Mouse (Mus musculus) heart, postnatal 0 days (tissue): ENCODE measurements around the gene Gcm1. TPM values are rescaled to one million over a fixed set of nuclear protein-coding genes. Genes with fewer than 3 reads are reported as not detected.

Experiments
- ATAC-seq: fragments of 200-750 bp; cut with Nextera tagmentation; 2 replicates; pipeline ENCODE4 v1.8.0; 2017; ENCODE audit warnings: low read depth, moderate number of reproducible peaks, moderate library complexity; ENCODE audit not compliant: insufficient read depth
- DNase-seq: peaks from one replicate; pipeline ENCODE4 v3.0.0-alpha.2; 2016; ENCODE audit warnings: low spot score
- H3K27ac ChIP-seq: fragments of 300-500 bp; sonication (generic); 2 replicates; pipeline ENCODE4 v1.5.1; 2014; ENCODE audit warnings: low read depth, mild to moderate bottlenecking
- H3K27me3 ChIP-seq: fragments of 300-500 bp; sonication (generic); 2 replicates; pipeline ENCODE4 v1.6.1; 2014; ENCODE audit warnings: low read length, mixed read lengths; ENCODE audit not compliant: control insufficient read depth, insufficient read depth
- H3K36me3 ChIP-seq: fragments of 300-500 bp; sonication (generic); replicated peaks from 2 replicates; pipeline ENCODE4 v1.6.1; 2014; ENCODE audit warnings: low read length, mixed read lengths; ENCODE audit not compliant: control insufficient read depth, insufficient read depth
- H3K4me1 ChIP-seq: fragments of 300-500 bp; sonication (generic); 2 replicates; pipeline ENCODE4 v1.6.1; 2014; ENCODE audit warnings: antibody characterized with exemption; ENCODE audit not compliant: control insufficient read depth, insufficient read depth
- H3K4me2 ChIP-seq: fragments of 300-500 bp; sonication (generic); 2 replicates; pipeline ENCODE4 v1.6.1; 2014; ENCODE audit warnings: low read depth, mild to moderate bottlenecking, low read length, moderate library complexity
- H3K4me3 ChIP-seq: fragments of 300-500 bp; sonication (generic); 2 replicates; pipeline ENCODE4 v1.5.1; 2014; ENCODE audit warnings: low read depth, low read length
- H3K9ac ChIP-seq: fragments of 300-500 bp; sonication (generic); replicated peaks from 2 replicates; pipeline ENCODE4 v1.6.1; 2014; ENCODE audit warnings: low read depth, low read length, mixed read lengths
- H3K9me3 ChIP-seq: fragments of 300-500 bp; sonication (generic); replicated peaks from 2 replicates; pipeline ENCODE4 v1.6.1; 2016; ENCODE audit warnings: low read length; ENCODE audit not compliant: control insufficient read depth
- CTCF ChIP-seq: IDR thresholded peaks from 2 replicates; pipeline ENCODE4 v1.5.1; 2016; ENCODE audit warnings: antibody characterized with exemption, control low read depth, low read depth
- EP300 ChIP-seq: IDR thresholded peaks from 2 replicates; pipeline ENCODE4 v1.6.1; 2016; ENCODE audit warnings: antibody characterized with exemption, low read depth
- WGBS: fragments of 180-500 bp; shearing (Covaris S2); extraction: QIAGEN DNeasy Blood & Tissue Kit; methylation state at CpG from one replicate; pipeline ENCODE4 v1.1.7; 2014; 5-methylcytosine and 5-hydroxymethylcytosine counted together
- polyA plus RNA-seq: library from polyadenylated mRNA; unstranded; fragments of >200 nt; fragmentation: Nextera tagmentation; extraction: Ambion mirVana; gene quantifications from 2 replicates; pipeline ENCODE4 v1.2.1, GENCODE M21; 2015
- total RNA-seq: library from RNA; depleted of rRNA; stranded (reverse); fragments of >200 nt; gene quantifications from 2 replicates; pipeline ENCODE4 v1.2.3, GENCODE M21; 2014; ENCODE audit warnings: low replicate concordance; rRNA removed

Gene Gcm1
- total and polyA plus RNA-seq, 2 experiments from 2014 or later = not detected

DNA sequence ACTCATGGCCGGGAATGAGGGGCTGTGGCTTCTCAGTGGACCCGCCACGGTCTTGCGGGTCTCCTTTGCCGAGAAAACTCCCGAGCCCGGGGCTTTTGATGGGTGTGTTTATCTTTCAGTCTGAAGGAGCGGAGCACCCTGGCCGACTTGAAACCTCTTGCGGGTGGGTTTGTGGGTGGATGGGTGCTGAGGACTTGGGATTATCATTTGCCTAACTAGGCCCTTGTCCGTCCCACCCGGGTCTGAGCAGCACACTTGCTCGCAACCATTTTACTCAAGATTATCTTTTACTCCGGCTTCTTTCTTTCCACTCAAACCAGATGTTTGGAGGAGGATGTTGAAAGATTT, 61.8 kb downstream of the Gcm1 start:
- Histone ChIP-seq H3K27ac (peak overlapping the region; percentile 92), H3K4me3 (peak overlapping the region; percentile 92), H3K27me3 (no peaks in the 10 kb centered on the region), H3K36me3 (no peaks in the 10 kb centered on the region), H3K4me2 (peak overlapping the region; percentile 75), H3K9ac (peak overlapping the region; percentile 94), H3K9me3 (no peaks in the 10 kb centered on the region), H3K4me1 (peaks cover 19% of the 10 kb centered on the region)
- WGBS = 1% methylated on average over 14 of the region's 14 CpGs
- TF ChIP-seq EP300 = peak; percentile 51; the same call in 1 of the 2 replicates
- no peak for TF ChIP-seq CTCF
- DNase-seq = peak; percentile 32
- no peak for ATAC-seq

Other genes starting within 250 kb of the Gcm1 start
- gene Elovl5, start 134.6 kb upstream of the Gcm1 start, total RNA-seq = 53.3 and 80.1 TPM in 2 replicates
- 47.1 and 48.4 TPM in 2 replicates for gene Elovl5, start 134.6 kb upstream of the Gcm1 start, polyA plus RNA-seq
- 67.5 and 102 TPM in 2 replicates for gene Fbxo9, start 57.1 kb downstream of the Gcm1 start, total RNA-seq
- 57.2 and 60.4 TPM in 2 replicates for gene Fbxo9, start 57.1 kb downstream of the Gcm1 start, polyA plus RNA-seq
- gene Ick, start 57.3 kb downstream of the Gcm1 start, total RNA-seq = 10.4 and 11.4 TPM in 2 replicates
- gene Ick, start 57.3 kb downstream of the Gcm1 start, polyA plus RNA-seq = 13.5 and 13.8 TPM in 2 replicates
- gene Gsta4, start 130.8 kb downstream of the Gcm1 start, total RNA-seq = 59.8 and 81.1 TPM in 2 replicates
- gene Gsta4, start 130.8 kb downstream of the Gcm1 start, polyA plus RNA-seq = 124 and 134 TPM in 2 replicates
- gene Gsta1, start 178.7 kb downstream of the Gcm1 start, total RNA-seq = not detected in 2 replicates
- gene Gsta1, start 178.7 kb downstream of the Gcm1 start, polyA plus RNA-seq = 0.45 TPM in 1 of 2 replicates, not detected in the other
- gene Gm3776, start 205.2 kb downstream of the Gcm1 start, total RNA-seq = 0.42 TPM in 1 of 2 replicates, not detected in the other
- gene Gm3776, start 205.2 kb downstream of the Gcm1 start, polyA plus RNA-seq = 0.40 TPM in 1 of 2 replicates, not detected in the other
- gene Gm10639, start 238.0 kb downstream of the Gcm1 start, total RNA-seq = not detected in 2 replicates
- not detected in 2 replicates for gene Gm10639, start 238.0 kb downstream of the Gcm1 start, polyA plus RNA-seq